Mouse (Mus musculus) kidney, postnatal 25 days (tissue): ENCODE measurements around the gene Dennd4c.
"Not testable (repeated sequence)": the region's sequence is repeated elsewhere in the genome, so short reads cannot be mapped to it uniquely, and the experiment has no call there.

ENCODE experiments used
- DNase-seq, 2 experiments: peaks; one replicate each; pipeline ENCODE4 v3.0.0; 2021; ENCODE audit warnings: mixed read lengths in 2 of 2

Dennd4c gene

GRCm38 (mm10) chr4:86810604-86811003 is 62.2 kb downstream of the Dennd4c start:
- peak in 1 of 2 experiments; percentile 7 for DNase-seq

DNA sequence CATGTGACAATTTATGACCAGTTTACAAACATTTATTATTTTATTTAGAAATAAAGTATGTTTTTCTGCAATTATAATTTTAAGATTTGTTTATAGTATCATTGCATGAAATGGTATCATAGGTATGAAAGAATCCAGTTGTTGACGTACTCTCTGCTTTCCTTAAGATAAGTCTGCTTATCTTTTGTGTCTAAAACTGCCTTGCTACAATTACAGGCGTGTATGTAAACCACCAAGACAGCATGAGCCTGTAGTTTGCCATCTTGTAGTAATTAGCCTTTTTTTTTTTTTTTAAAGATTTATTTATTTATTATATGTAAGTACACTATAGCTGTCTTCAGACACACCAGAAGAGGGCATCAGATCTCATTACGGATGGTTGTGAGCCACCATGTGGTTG is 66.5 kb downstream of the Dennd4c start:
- no peak for DNase-seq

DNA sequence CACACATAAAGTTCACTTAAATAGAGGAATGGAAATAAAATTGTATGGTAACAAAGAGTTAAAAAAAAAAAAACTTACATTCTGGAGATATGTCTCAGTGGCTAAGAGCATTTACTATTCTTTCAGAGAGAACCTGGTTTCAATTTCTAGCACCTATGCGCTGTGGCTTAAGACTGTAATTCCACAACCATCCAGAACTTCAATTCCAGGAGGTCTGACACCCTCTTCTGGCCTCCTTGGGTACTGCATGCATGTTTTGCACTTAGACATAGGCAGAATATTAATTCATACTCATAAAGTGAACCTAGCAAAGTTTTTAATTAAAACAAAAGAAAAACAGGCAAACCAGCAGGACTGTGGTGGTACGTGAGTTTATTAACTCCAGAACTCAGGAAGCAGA is 74.8 kb downstream of the Dennd4c start:
- peak; percentile 47 to 79 for DNase-seq

DNA sequence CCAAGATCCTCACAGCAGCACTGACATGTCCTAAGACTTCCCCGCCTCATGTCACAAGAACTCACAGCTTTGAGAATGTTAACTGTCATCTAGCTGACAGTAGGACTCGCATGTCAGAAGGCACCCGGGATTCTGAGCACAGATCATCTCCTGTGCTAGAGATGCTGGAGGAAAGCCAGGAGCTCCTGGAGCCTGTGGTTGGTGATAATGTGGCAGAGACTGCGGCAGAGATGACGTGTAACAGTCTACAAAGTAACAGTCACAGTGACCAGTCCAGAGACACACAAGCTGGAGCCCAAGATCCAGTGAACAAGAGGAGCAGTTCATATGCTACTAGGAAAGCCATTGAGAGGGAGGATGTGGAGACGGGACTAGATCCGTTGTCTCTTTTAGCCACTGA is 76.8 kb downstream of the Dennd4c start:
- no peak for DNase-seq

GRCm38 (mm10) chr4:86831896-86832295 is 83.5 kb downstream of the Dennd4c start:
- no peak for DNase-seq

- not testable (repeated sequence) for DNase-seq
These were observed 92.8 kb downstream of the Dennd4c start for GRCm38 (mm10) chr4:86841141-86841540.

DNA sequence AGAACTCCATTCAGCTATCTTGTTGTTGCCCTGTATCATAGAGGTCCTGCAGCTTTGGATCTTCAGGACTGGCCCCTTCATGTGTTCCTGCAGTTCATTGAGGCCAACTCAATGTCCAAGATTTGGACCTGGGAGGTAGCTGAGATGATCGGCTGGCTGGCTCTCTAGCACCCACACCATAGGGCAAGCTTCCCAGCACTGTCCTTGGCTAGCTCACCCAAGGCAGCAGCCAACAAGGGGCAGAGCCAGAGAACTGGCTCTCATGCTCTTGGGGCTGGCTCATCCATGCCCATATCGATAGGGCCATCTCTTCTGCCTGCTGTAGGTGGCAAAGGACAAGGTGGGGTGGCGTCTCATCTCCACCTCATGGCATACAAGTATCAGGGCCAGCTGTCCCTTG is 97.0 kb downstream of the Dennd4c start:
- DNase-seq = no peak

DNA sequence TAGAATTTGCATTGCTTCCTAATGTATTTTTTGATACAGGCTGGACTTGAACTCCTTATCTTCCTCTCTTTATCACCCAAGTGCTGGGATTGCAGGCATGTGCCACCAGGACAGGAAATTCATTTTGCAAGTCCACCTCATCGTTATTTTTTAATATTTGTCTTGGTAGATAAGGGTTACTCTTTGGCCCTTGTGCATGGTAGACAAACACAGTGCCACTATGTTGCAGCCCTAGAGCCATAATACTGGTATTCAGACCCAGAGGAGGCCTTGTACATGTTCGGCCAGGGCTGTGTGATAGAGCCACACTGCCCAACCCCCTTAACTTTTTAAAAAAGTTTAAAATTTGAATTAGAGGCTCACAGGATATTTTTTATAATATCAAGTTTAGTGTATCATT is 98.9 kb downstream of the Dennd4c start:
- no peak for DNase-seq

DNA sequence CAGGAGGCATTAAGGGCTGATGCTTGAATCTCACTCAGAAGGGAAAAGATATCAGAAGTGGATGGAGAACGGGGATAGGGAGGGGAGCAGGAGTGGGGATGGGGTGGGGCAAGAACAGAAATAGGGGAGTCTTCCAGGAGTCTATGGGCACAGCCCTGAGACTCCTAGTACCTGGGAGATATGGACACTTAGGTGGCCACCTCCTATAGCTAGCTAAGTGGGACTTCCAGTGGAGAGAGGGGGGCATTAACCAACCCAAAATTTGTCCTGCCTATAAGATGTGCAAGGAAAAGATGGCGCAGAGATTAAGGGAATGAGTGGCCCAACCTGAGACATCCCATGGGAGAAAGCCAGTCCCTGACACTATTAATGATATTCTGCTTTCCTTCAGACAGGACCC is 103.0 kb downstream of the Dennd4c start:
- no peak for DNase-seq

- no peak for DNase-seq
These were observed 103.7 kb downstream of the Dennd4c start for GRCm38 (mm10) chr4:86852018-86852417.

- no peak for DNase-seq
These were observed 104.6 kb downstream of the Dennd4c start for GRCm38 (mm10) chr4:86852813-86853590.

GRCm38 (mm10) chr4:86856304-86857112 is 108.2 kb downstream of the Dennd4c start:
- DNase-seq = peak in 1 of 2 experiments; percentile 45

DNA sequence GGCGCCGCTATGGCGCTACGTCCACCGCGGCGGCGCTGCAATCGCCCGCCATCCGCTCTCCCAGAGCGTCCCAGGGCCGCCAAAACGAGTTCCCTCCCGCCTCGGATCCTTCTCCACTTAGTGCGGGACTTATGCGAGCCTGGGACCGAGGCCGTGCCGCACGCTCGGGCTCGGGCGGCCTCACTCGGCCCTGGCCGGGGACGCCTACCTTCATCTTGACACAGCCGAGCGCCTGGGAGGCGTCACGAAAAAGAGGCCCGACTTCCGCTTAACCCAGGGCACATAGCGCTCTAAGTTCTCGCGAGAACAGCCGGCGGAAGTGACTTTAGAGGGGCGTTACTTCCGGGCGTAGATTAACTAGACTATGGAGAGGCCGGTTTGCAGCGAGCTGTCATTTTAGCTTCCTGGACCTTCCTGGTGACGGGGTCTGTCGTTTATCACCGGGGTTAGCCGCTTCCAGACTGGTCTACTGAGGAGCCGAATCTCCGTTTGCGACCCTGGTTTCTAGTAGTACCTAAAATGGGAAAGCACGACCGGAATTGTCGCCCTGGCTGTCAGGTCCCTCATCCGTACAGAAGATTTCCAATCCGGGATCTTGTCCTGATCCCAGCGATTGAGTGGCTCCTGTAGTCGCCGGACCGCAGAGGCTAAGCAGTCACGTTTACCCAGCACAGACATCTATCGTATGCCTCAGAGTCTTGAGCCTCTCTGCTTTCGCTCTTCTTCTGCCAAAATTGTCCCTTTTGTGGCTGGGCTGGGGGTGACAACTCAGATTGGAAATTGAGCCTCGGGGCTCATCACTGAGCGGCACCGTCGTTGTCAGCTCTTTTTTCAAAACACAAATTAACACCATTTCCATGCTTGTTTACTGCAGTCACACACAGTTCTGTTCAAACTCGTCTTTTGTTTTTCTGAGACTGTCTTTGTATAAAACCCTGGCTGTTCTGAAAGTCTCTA is 109.0 kb downstream of the Dennd4c start, which contains the start of gene Rps6:
TSS of gene Rps6 (minus strand) at position 300 of the 957 bp plus-strand sequence.
- peak; percentile 98 for DNase-seq

DNA sequence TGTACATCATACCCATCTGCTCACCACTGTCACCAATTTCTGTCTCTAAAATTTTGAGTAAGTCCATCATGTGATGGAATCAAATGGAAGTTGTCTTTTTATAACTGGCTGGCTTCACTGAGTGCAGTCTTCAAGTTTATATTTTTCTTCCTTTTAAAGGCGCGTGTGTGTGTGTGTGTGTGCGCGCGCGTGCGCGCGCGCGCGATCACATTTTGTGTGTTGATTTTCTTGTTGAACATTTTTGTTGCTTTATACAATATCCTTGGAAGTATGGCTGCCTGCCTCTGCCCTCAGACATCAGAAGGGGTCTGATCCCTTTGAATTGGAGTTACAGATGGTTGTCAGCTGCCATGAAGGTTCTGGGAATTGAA is 109.7 kb downstream of the Dennd4c start:
- no peak for DNase-seq

- no peak for DNase-seq
These were observed 115.7 kb downstream of the Dennd4c start for GRCm38 (mm10) chr4:86864087-86864486.

- DNase-seq = no peak
These were observed 123.6 kb downstream of the Dennd4c start for GRCm38 (mm10) chr4:86871988-86872387.

DNA sequence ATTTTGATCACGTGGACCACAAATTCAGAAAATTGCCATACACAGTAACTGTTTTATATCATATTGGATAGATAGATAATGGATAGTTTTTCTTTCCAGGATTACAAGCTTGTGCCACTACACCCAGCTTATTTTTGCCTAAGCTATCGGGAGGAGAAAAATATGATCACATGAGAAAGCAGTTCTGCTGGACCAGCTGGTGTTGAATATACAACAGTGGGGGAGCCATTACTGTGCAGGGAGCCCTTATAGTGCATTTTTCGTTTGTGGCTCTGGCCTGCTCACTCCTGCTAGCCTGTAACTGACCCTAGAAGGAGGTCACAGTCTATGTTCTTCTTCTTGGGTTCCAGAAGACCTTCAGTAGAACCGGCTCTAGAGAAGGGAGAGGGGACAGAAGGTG is 124.7 kb downstream of the Dennd4c start:
- DNase-seq = no peak

DNA sequence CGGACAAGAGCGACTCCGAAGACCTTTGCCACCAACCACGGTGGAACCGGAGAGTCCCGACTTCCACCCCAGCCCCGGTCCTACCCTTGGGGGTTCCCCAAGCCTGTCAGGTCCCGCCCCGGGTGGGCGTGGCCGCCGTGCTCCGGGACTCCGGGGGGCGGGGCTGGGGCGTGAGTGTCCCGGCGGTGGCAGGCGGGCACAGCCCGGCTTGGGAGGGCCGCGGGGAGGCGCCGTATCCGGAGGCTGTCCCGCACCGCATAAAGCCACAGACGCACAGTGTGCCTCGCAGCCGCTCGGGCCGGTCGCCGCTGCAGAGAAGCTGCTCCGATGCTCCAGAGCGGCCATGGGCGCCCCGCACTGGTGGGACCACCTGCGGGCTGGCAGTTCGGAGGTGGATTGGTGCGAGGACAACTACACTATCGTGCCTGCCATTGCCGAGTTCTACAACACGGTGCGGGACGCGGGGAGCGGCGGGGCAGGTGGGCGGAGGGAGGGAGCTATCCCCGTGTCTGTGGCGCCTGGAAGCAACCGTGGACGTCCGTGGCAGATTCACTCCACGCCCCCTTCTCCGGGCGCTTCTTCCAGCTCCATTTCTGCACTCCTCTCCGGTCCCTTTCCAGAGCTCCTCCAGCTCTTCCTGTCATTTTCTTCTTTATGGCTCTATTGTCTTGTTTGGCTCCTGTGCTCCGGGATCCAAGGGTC is 125.9 kb downstream of the Dennd4c start, which contains the start of gene Acer2:
TSS of gene Acer2 (plus strand) at position 251 of the 702 bp plus-strand sequence.
- peak; percentile 98 for DNase-seq

DNA sequence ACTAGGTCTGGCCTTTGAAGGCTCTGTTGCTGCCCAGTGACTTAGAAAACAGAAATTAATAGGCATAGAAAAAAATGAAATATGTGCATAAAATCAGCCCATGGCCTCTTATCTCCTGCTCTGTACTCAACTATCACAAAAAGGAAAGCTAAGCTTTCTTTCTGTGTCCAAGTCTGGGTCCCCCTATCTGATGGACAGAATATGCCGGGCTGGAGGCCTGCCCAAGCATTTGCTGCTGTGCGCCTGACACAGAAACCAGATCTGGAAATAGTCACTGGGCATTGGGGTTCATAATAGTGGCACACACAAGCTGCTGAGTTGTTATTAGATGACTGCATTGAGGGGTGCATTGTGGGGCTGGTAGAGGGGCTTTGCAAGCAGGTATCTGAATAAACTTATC is 131.1 kb downstream of the Dennd4c start:
- no peak for DNase-seq

DNA sequence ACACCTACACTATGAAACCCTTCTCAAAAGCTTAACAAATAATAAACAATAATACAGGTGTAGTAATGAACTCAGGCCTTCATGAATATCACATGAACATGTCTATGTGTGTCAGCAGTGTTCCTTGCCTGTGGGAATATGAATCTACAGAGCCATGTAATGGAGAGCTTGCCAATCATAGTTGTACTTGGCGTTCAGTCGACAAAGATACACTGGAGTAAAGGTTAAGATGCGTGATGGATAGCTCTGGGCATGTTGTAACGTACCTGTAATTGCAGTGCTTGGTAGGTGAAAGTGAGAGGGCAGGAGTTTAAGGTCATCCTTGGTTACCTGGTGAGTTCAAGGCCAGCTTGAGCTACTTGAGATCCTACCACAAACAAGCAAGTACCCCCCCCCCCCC is 132.8 kb downstream of the Dennd4c start:
- no peak for DNase-seq

DNA sequence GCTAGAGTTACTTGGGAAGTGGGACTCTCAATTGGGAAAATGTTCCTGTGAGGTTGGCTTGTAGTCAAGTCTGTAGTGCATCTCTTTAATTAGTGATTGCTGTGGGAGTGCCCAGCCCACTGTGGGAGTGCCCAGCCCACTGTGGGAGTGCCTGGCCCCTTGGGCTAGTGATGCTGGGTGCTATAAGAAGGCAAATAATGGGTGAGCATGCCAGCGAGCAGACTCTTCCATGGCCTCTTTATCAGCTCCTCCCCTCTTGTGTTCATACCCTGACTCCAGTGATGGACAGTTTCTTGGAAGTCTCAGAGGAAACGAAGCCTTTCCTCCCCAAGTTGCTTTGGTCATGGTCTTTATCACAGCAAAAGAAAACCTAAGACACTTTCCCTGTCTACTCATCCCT is 134.1 kb downstream of the Dennd4c start:
- no peak for DNase-seq

DNA sequence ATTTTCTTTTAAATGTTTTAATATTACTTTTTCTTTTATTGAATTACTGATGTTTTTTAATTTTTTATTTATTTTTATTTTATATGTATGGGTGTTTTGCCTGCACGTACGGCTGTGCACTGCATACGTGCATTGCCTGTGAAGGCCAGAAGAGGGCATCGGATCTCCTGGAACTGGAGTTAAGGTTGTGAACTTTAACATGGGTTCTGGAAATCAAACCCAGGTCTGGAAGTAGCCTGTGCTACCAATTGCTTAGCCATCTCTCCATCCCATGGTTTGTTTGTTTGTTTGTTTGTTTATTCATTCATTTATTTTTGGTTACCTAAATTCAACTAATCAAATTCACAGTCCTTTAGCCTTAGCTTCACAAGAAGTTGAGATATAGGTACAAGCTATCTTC is 136.6 kb downstream of the Dennd4c start:
- peak; percentile 61 to 64 for DNase-seq
